Mouse (Mus musculus): Measurements from ENCODE around the gene Uox. TPM values are rescaled to one million over a fixed set of nuclear protein-coding genes. Genes with fewer than 3 reads are reported as not detected.

Uox gene
- polyA plus RNA-seq, 1 experiment from 2014 or later, result not detected

- 95% methylated on average over 4 of the region's 4 CpGs for WGBS
- H3K27me3 ChIP-seq (ENCODE audit: control insufficient read depth, insufficient read depth, low read depth, low read length), result no peaks in the 10 kb centered on the region
- H3K36me3 ChIP-seq (ENCODE audit: control insufficient read depth, insufficient read depth, low read length), result no peaks in the 10 kb centered on the region
- H3K9ac ChIP-seq (ENCODE audit: low read depth, low read length), result no peak overlapping the region
- no peaks in the 10 kb centered on the region for H3K9me3 ChIP-seq (replicated peaks; ENCODE audit: control insufficient read depth, low read length, poor library complexity, severe bottlenecking)
- no peak for ATAC-seq
- no peak overlapping the region for H3K27ac ChIP-seq (ENCODE audit: low read length)
- H3K4me3 ChIP-seq (ENCODE audit: low read depth, low read length), result no peak overlapping the region
- H3K4me2 ChIP-seq (ENCODE audit: low read length), result no peak overlapping the region
- H3K4me1 ChIP-seq (ENCODE audit: control insufficient read depth, insufficient read depth, low read length), result no peaks in the 10 kb centered on the region
Measured at GRCm38 (mm10) chr3:146676193-146676592, 106.0 kb downstream of the Uox start.

GRCm38 (mm10) chr3:146679646-146680045, 109.4 kb downstream of the Uox start:
- Histone ChIP-seq H3K27me3 (ENCODE audit: control insufficient read depth, insufficient read depth, low read depth, low read length) (no peaks in the 10 kb centered on the region), H3K4me3 (ENCODE audit: low read depth, low read length) (no peak overlapping the region), H3K9me3 (replicated peaks; ENCODE audit: control insufficient read depth, low read length, poor library complexity, severe bottlenecking) (no peaks in the 10 kb centered on the region), H3K4me1 (ENCODE audit: control insufficient read depth, insufficient read depth, low read length) (peaks cover 12% of the 10 kb centered on the region), H3K9ac (ENCODE audit: low read depth, low read length) (no peak overlapping the region), H3K27ac (ENCODE audit: low read length) (no peak overlapping the region), H3K4me2 (ENCODE audit: low read length) (no peak overlapping the region), H3K36me3 (ENCODE audit: control insufficient read depth, insufficient read depth, low read length) (no peaks in the 10 kb centered on the region)
- WGBS, result 93% methylated on average over 16 of the region's 16 CpGs
- no peak for ATAC-seq

GRCm38 (mm10) chr3:146680625-146681024, 110.4 kb downstream of the Uox start:
- WGBS, result 94% methylated on average over 13 of the region's 13 CpGs
- Histone ChIP-seq H3K27me3 (ENCODE audit: control insufficient read depth, insufficient read depth, low read depth, low read length) (no peaks in the 10 kb centered on the region), H3K4me1 (ENCODE audit: control insufficient read depth, insufficient read depth, low read length) (peaks cover 15% of the 10 kb centered on the region), H3K4me2 (ENCODE audit: low read length) (no peak overlapping the region), H3K36me3 (ENCODE audit: control insufficient read depth, insufficient read depth, low read length) (no peaks in the 10 kb centered on the region), H3K9ac (ENCODE audit: low read depth, low read length) (no peak overlapping the region), H3K4me3 (ENCODE audit: low read depth, low read length) (no peak overlapping the region), H3K9me3 (replicated peaks; ENCODE audit: control insufficient read depth, low read length, poor library complexity, severe bottlenecking) (no peaks in the 10 kb centered on the region), H3K27ac (ENCODE audit: low read length) (no peak overlapping the region)
- ATAC-seq, result no peak

GRCm38 (mm10) chr3:146681696-146682095, 111.5 kb downstream of the Uox start:
- Histone ChIP-seq H3K9ac (ENCODE audit: low read depth, low read length) (no peak overlapping the region; the same call in 1 of the 2 replicates), H3K4me2 (ENCODE audit: low read length) (peak overlapping the region; percentile 59), H3K9me3 (replicated peaks; ENCODE audit: control insufficient read depth, low read length, poor library complexity, severe bottlenecking) (no peaks in the 10 kb centered on the region), H3K4me3 (ENCODE audit: low read depth, low read length) (peak overlapping the region; percentile 32), H3K27ac (ENCODE audit: low read length) (no peak overlapping the region), H3K36me3 (ENCODE audit: control insufficient read depth, insufficient read depth, low read length) (no peaks in the 10 kb centered on the region), H3K27me3 (ENCODE audit: control insufficient read depth, insufficient read depth, low read depth, low read length) (peaks cover 3% of the 10 kb centered on the region), H3K4me1 (ENCODE audit: control insufficient read depth, insufficient read depth, low read length) (peaks cover 15% of the 10 kb centered on the region)
- ATAC-seq, result no peak
- 67% methylated on average over 8 of the region's 8 CpGs for WGBS

Other genes starting within 250 kb of the Uox start
- gene Ssx2ip, start 165.8 kb upstream of the Uox start, polyA plus RNA-seq (2015; fragmentation: Nextera tagmentation; extraction: Ambion mirVana), result 18.0 and 18.2 TPM in 2 replicates
- 4.3 and 4.4 TPM in 2 replicates for gene Ctbs, start 120.6 kb upstream of the Uox start, polyA plus RNA-seq (2015; fragmentation: Nextera tagmentation; extraction: Ambion mirVana)
- 4.6 TPM in 2 replicates for gene Spata1, start 70.7 kb upstream of the Uox start, polyA plus RNA-seq (2015; fragmentation: Nextera tagmentation; extraction: Ambion mirVana)
- 256 and 276 TPM in 2 replicates for gene Gng5, start 70.6 kb upstream of the Uox start, polyA plus RNA-seq (2015; fragmentation: Nextera tagmentation; extraction: Ambion mirVana)
- 37.4 and 39.9 TPM in 2 replicates for gene Rpf1, start 49.0 kb upstream of the Uox start, polyA plus RNA-seq (2015; fragmentation: Nextera tagmentation; extraction: Ambion mirVana)
- gene Dnase2b, start 45.2 kb downstream of the Uox start, polyA plus RNA-seq (2015; fragmentation: Nextera tagmentation; extraction: Ambion mirVana), result not detected in 2 replicates
- gene 4930503B20Rik, start 80.9 kb downstream of the Uox start, polyA plus RNA-seq (2015; fragmentation: Nextera tagmentation; extraction: Ambion mirVana), result 0.09 TPM in 1 of 2 replicates, not detected in the other
- 0.41 and 0.59 TPM in 2 replicates for gene Samd13, start 115.2 kb downstream of the Uox start, polyA plus RNA-seq (2015; fragmentation: Nextera tagmentation; extraction: Ambion mirVana)
- 218 and 228 TPM in 2 replicates for gene Prkacb, start 242.6 kb downstream of the Uox start, polyA plus RNA-seq (2015; fragmentation: Nextera tagmentation; extraction: Ambion mirVana)

All from midbrain, embryonic 16.5 days (tissue).